Mouse (Mus musculus) stomach, embryonic 16.5 days (tissue): ENCODE measurements around the gene Cdc14b. TPM values are rescaled to one million over a fixed set of nuclear protein-coding genes. Genes with fewer than 3 reads are reported as not detected.

ENCODE experiments used
- ATAC-seq: fragments of 200-750 bp; cut with Nextera tagmentation; 2 replicates; pipeline ENCODE4 v1.8.0; 2017; ENCODE audit warnings: moderate number of reproducible peaks, moderate TSS enrichment; ENCODE audit not compliant: insufficient read depth, low FRiP score
- H3K27ac ChIP-seq: fragments of 300-500 bp; sonication (generic); 2 replicates; pipeline ENCODE4 v1.5.1; 2014; ENCODE audit warnings: low read length
- H3K27me3 ChIP-seq: fragments of 300-500 bp; sonication (generic); 2 replicates; pipeline ENCODE4 v1.6.1; 2014; ENCODE audit warnings: low read length, control low read depth, mixed read lengths; ENCODE audit not compliant: control insufficient read depth, insufficient read depth
- H3K36me3 ChIP-seq: fragments of 300-500 bp; sonication (generic); 2 replicates; pipeline ENCODE4 v1.6.1; 2014; ENCODE audit warnings: low read length; ENCODE audit not compliant: control insufficient read depth, insufficient read depth
- H3K4me1 ChIP-seq: fragments of 300-500 bp; sonication (generic); 2 replicates; pipeline ENCODE4 v1.6.1; 2014; ENCODE audit warnings: low read length, control low read depth, mixed read lengths; ENCODE audit not compliant: control insufficient read depth, insufficient read depth
- H3K4me2 ChIP-seq: fragments of 300-500 bp; sonication (generic); 2 replicates; pipeline ENCODE4 v1.6.1; 2014; ENCODE audit warnings: low read depth, low read length, mixed read lengths
- H3K4me3 ChIP-seq: fragments of 300-500 bp; sonication (generic); replicated peaks from 2 replicates; pipeline ENCODE4 v1.5.1; 2014; ENCODE audit warnings: mild to moderate bottlenecking, low read length
- H3K9ac ChIP-seq: fragments of 300-500 bp; sonication (generic); 2 replicates; pipeline ENCODE4 v1.6.1; 2014; ENCODE audit warnings: low read length
- H3K9me3 ChIP-seq: fragments of 300-500 bp; sonication (generic); replicated peaks from 2 replicates; pipeline ENCODE4 v1.6.1; 2016; ENCODE audit warnings: low read length, control low read depth; ENCODE audit not compliant: control insufficient read depth
- WGBS: fragments of 180-500 bp; shearing (Covaris S2); extraction: QIAGEN DNeasy Blood & Tissue Kit; methylation state at CpG from one replicate; pipeline ENCODE4 v1.1.7; 2014; 5-methylcytosine and 5-hydroxymethylcytosine counted together
- polyA plus RNA-seq: library from polyadenylated mRNA; unstranded; fragments of >200 nt; fragmentation: Nextera tagmentation; extraction: Ambion mirVana; gene quantifications from 2 replicates; pipeline ENCODE4 v1.2.1, GENCODE M21; 2015

Gene Cdc14b
- polyA plus RNA-seq, 1 experiment from 2014 or later = 25.2 TPM

GRCm38 (mm10) chr13:64312024-64312915 is 37.2 kb upstream of the Cdc14b start, which contains the start of gene Aaed1:
Gene Aaed1, minus strand, starts transcription at chr13:64312710.
- peak within 1 kb of the TSS; percentile 84 for H3K9ac ChIP-seq
- under 1% methylated on average over 74 of the region's 74 CpGs for WGBS
- 0 out of 2 replicates have a peak, but pooled peaks cover 22% of the 10 kb centered on the region for H3K4me1 ChIP-seq
- peak; percentile 90 for ATAC-seq
- peak within 1 kb of the TSS; percentile 74 for H3K4me3 ChIP-seq
- H3K4me2 ChIP-seq = peak within 1 kb of the TSS; percentile 52
- H3K9me3 ChIP-seq = no peaks in the 10 kb centered on the region
- H3K27me3 ChIP-seq = no peaks in the 10 kb centered on the region
- H3K36me3 ChIP-seq = 0 out of 2 replicates have a peak, but pooled peaks cover 5% of the 10 kb centered on the region
- H3K27ac ChIP-seq = peak within 1 kb of the TSS; percentile 93

DNA sequence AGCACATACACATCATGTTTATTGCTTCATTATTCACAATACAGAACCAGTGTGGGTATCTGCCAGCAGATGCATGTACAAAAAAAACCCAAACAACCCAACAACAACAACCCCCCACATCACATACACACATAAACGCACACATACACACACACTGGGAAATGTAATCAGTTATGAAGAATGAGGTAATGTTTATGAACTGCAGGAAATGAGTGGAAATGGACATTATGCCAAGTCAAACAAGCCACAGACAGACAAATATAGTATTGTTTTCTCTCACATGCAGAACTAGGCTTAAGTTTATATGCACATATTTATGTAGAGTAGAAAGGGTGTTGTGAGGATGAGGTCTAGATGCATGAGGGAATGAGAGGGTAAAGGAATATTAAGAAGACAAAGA is 36.2 kb upstream of the Cdc14b start:
- H3K27ac ChIP-seq = peak overlapping the region; percentile 65; the same call in 1 of the 2 replicates

DNA sequence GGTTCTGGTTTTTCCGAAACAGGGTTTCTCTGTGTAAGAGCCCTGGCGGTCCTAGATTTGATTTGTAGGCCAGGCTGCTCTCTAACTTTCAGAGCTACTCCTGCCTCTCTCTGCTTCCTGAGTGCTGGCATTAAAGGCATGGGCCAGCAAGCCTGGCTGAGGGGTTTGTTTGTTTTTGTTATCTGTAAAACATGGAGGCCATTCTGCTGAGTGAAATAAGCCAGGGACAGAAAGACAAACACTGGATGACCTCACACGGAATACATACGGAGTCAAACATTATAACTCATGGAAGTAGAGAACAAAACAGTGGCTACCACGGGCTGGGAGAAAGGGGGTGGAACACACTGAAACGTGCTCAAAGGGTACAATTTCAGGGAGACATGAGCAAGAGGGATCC is 35.5 kb upstream of the Cdc14b start:
- H3K4me1 ChIP-seq = 0 out of 2 replicates have a peak, but pooled peaks cover 22% of the 10 kb centered on the region
- H3K36me3 ChIP-seq = peaks cover 8% of the 10 kb centered on the region; the same call in 1 of the 2 replicates
- no peaks in the 10 kb centered on the region for H3K9me3 ChIP-seq
- peak overlapping the region; percentile 71 for H3K27ac ChIP-seq
- ATAC-seq = peak; percentile 23; the same call in 1 of the 2 replicates
- peak overlapping the region; percentile 37; the same call in 1 of the 2 replicates for H3K9ac ChIP-seq
- peak overlapping the region; percentile 52 for H3K4me2 ChIP-seq
- 26% methylated on average over 6 of the region's 6 CpGs for WGBS
- no peaks in the 10 kb centered on the region for H3K27me3 ChIP-seq
- H3K4me3 ChIP-seq = 0 out of 2 replicates have a peak overlapping the region, but pooled peaks have one; percentile 17

More for the DNA sequence above, 36.2 kb upstream of the Cdc14b start:
- Histone ChIP-seq H3K36me3 (peaks cover 8% of the 10 kb centered on the region; the same call in 1 of the 2 replicates), H3K4me1 (0 out of 2 replicates have a peak, but pooled peaks cover 22% of the 10 kb centered on the region), H3K9ac (no peak overlapping the region), H3K9me3 (no peaks in the 10 kb centered on the region), H3K4me3 (peak overlapping the region; percentile 74), H3K27me3 (no peaks in the 10 kb centered on the region), H3K4me2 (peak overlapping the region; percentile 52)
- 42% methylated on average over 1 of the region's 1 CpGs for WGBS
- no peak for ATAC-seq

DNA sequence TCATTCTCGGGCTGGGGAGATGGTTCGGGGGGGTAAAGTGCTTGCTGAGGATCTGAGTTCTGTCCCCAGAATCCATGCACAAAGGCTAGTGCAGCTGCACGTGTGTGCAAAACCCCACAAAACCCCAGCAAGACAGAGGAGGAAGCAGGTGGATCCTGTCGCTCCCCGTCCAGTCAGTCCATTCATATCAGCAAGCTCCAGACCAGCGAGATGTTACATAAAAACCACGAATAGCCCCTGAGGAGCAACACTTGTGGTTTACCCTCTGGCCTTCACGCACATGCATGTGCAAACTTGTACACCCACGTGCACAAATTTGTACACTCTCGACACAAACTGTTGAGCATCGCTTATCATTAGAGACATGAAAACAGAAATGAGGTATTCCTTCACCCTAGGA is 34.8 kb upstream of the Cdc14b start:
- Histone ChIP-seq H3K9me3 (no peaks in the 10 kb centered on the region), H3K27ac (no peak overlapping the region), H3K4me1 (0 out of 2 replicates have a peak, but pooled peaks cover 22% of the 10 kb centered on the region), H3K9ac (no peak overlapping the region), H3K4me2 (no peak overlapping the region; the same call in 1 of the 2 replicates), H3K36me3 (peaks cover 8% of the 10 kb centered on the region; the same call in 1 of the 2 replicates), H3K27me3 (no peaks in the 10 kb centered on the region), H3K4me3 (no peak overlapping the region)
- WGBS = 45% methylated on average over 11 of the region's 11 CpGs
- ATAC-seq = no peak

- no peaks in the 10 kb centered on the region for H3K27me3 ChIP-seq
- H3K27ac ChIP-seq = no peak overlapping the region
- H3K4me1 ChIP-seq = 0 out of 2 replicates have a peak, but pooled peaks cover 22% of the 10 kb centered on the region
- ATAC-seq = no peak
- H3K4me2 ChIP-seq = no peak overlapping the region
- H3K9ac ChIP-seq = no peak overlapping the region
- H3K9me3 ChIP-seq = no peaks in the 10 kb centered on the region
- H3K4me3 ChIP-seq = no peak overlapping the region
- peaks cover 8% of the 10 kb centered on the region; the same call in 1 of the 2 replicates for H3K36me3 ChIP-seq
- WGBS = 41% methylated on average over 5 of the region's 5 CpGs
These were observed 33.9 kb upstream of the Cdc14b start for GRCm38 (mm10) chr13:64309036-64309435.

DNA sequence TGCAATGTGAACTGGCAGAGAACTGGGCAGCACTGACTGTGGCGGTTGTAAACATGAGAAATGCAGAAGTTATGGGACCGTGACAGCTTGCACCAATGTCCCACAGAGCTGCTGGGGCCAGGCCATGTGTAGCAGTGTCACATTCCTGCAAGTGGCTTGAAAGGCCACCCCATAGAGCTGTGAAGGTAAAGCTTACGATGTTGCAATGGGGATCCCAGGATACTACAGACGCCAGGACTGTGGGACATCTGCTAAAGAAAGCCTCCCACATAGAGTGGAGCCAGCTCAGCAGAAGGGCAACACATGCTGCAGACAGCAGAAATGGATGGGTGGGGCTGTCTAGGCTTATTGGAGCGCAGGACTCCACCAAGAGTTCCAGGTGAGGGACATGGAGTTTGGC is 32.4 kb upstream of the Cdc14b start:
- 90% methylated on average over 5 of the region's 5 CpGs for WGBS
- no peak for ATAC-seq
- no peak overlapping the region for H3K9ac ChIP-seq

GRCm38 (mm10) chr13:64306078-64306477 is 31.0 kb upstream of the Cdc14b start:
- no peak for ATAC-seq

More for the DNA sequence above, 32.4 kb upstream of the Cdc14b start:
- 0 out of 2 replicates have a peak, but pooled peaks cover 17% of the 10 kb centered on the region for H3K4me1 ChIP-seq
- H3K4me2 ChIP-seq = no peak overlapping the region
- no peaks in the 10 kb centered on the region for H3K27me3 ChIP-seq
- H3K36me3 ChIP-seq = peaks cover 16% of the 10 kb centered on the region; the same call in 1 of the 2 replicates
- H3K27ac ChIP-seq = no peak overlapping the region
- H3K4me3 ChIP-seq = no peak overlapping the region
- no peaks in the 10 kb centered on the region for H3K9me3 ChIP-seq

GRCm38 (mm10) chr13:64299069-64299468 is 24.0 kb upstream of the Cdc14b start:
- no peak overlapping the region for H3K27ac ChIP-seq
- H3K4me2 ChIP-seq = no peak overlapping the region
- H3K27me3 ChIP-seq = no peaks in the 10 kb centered on the region
- ATAC-seq = no peak
- H3K36me3 ChIP-seq = 0 out of 2 replicates have a peak, but pooled peaks cover 11% of the 10 kb centered on the region
- H3K4me1 ChIP-seq = no peaks in the 10 kb centered on the region
- H3K9me3 ChIP-seq = no peaks in the 10 kb centered on the region
- WGBS = 93% methylated on average over 1 of the region's 1 CpGs
- H3K9ac ChIP-seq = no peak overlapping the region
- no peak overlapping the region for H3K4me3 ChIP-seq

More at GRCm38 (mm10) chr13:64306078-64306477, 31.0 kb upstream of the Cdc14b start:
- H3K9ac ChIP-seq = no peak overlapping the region
- no peak overlapping the region for H3K4me2 ChIP-seq
- 68% methylated on average over 3 of the region's 3 CpGs for WGBS
- H3K4me1 ChIP-seq = 0 out of 2 replicates have a peak, but pooled peaks cover 16% of the 10 kb centered on the region
- no peak overlapping the region for H3K4me3 ChIP-seq
- H3K27me3 ChIP-seq = no peaks in the 10 kb centered on the region
- H3K27ac ChIP-seq = no peak overlapping the region
- H3K9me3 ChIP-seq = no peaks in the 10 kb centered on the region
- H3K36me3 ChIP-seq = peaks cover 16% of the 10 kb centered on the region; the same call in 1 of the 2 replicates

DNA sequence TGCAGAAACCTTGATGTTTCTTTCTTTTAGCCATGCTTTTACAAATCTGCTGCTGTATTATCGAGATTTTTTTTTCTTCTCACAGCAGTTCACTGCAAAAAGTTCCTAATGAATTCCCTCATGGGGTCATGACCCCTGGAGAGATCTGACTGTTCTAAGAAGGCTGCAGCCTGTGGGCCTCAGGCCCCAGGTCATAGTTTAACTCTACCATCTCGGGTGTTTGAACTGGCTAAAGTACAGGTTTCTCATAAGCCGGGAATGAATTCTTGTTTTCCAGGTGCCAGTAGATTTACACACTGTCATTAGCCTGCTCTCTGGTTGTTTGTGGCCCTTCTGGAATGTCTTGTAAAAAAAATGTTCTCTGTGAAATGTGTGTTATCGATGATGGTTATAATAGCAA is 11.7 kb upstream of the Cdc14b start:
- ATAC-seq = no peak
- WGBS = 33% methylated on average over 4 of the region's 4 CpGs
- H3K27ac ChIP-seq = no peak overlapping the region
- H3K4me2 ChIP-seq = no peak overlapping the region
- H3K27me3 ChIP-seq = no peaks in the 10 kb centered on the region
- no peak overlapping the region for H3K9ac ChIP-seq
- H3K36me3 ChIP-seq = no peaks in the 10 kb centered on the region
- H3K4me3 ChIP-seq = no peak overlapping the region
- no peaks in the 10 kb centered on the region for H3K4me1 ChIP-seq
- peaks cover 4% of the 10 kb centered on the region; the same call in 1 of the 2 replicates for H3K9me3 ChIP-seq
